Mouse (Mus musculus): ENCODE results near the gene Stard10. TPM values are rescaled to one million over a fixed set of nuclear protein-coding genes. Genes with fewer than 3 reads are reported as not detected.

Gene Stard10
- polyA plus RNA-seq, 1 experiment from 2014 or later = 111 TPM

GRCm38 (mm10) chr7:101341405-101341804 is 24.5 kb downstream of the Stard10 start:
- WGBS = 50% methylated on average over 6 of the region's 6 CpGs
- Histone ChIP-seq H3K36me3 (no peaks in the 10 kb centered on the region), H3K4me1 (replicated peaks) (no peaks in the 10 kb centered on the region), H3K9ac (no peak overlapping the region), H3K27ac (no peak overlapping the region), H3K9me3 (no peaks in the 10 kb centered on the region), H3K4me3 (replicated peaks) (no peak overlapping the region), H3K4me2 (replicated peaks) (no peak overlapping the region), H3K27me3 (replicated peaks) (no peaks in the 10 kb centered on the region)
- ATAC-seq = no peak

- Histone ChIP-seq H3K4me1 (replicated peaks) (peaks cover 6% of the 10 kb centered on the region), H3K9ac (no peak overlapping the region), H3K27ac (no peak overlapping the region), H3K9me3 (no peaks in the 10 kb centered on the region), H3K36me3 (no peaks in the 10 kb centered on the region), H3K4me3 (replicated peaks) (no peak overlapping the region), H3K4me2 (replicated peaks) (no peak overlapping the region), H3K27me3 (replicated peaks) (no peaks in the 10 kb centered on the region)
- WGBS = 69% methylated on average over 7 of the region's 7 CpGs
- ATAC-seq = no peak
Observed at GRCm38 (mm10) chr7:101343135-101343534, 26.2 kb downstream of the Stard10 start.

- no peak overlapping the region for H3K9ac ChIP-seq
- 60% methylated on average over 4 of the region's 4 CpGs for WGBS
- H3K4me3 ChIP-seq (replicated peaks) = no peak overlapping the region
- H3K4me2 ChIP-seq (replicated peaks) = no peak overlapping the region
- H3K27me3 ChIP-seq (replicated peaks) = no peaks in the 10 kb centered on the region
- no peaks in the 10 kb centered on the region for H3K9me3 ChIP-seq
- H3K4me1 ChIP-seq (replicated peaks) = peaks cover 16% of the 10 kb centered on the region
- no peak for ATAC-seq
- no peaks in the 10 kb centered on the region for H3K36me3 ChIP-seq
- H3K27ac ChIP-seq = no peak overlapping the region
Observed at GRCm38 (mm10) chr7:101344892-101345291, 28.0 kb downstream of the Stard10 start.

- Histone ChIP-seq H3K4me3 (replicated peaks) (no peak overlapping the region), H3K4me1 (replicated peaks) (peaks cover 17% of the 10 kb centered on the region), H3K36me3 (no peaks in the 10 kb centered on the region), H3K4me2 (replicated peaks) (no peak overlapping the region), H3K9ac (no peak overlapping the region), H3K9me3 (no peaks in the 10 kb centered on the region), H3K27ac (no peak overlapping the region), H3K27me3 (replicated peaks) (no peaks in the 10 kb centered on the region)
- WGBS = 87% methylated on average over 2 of the region's 2 CpGs
- no peak for ATAC-seq
Observed at GRCm38 (mm10) chr7:101346991-101347390, 30.1 kb downstream of the Stard10 start.

GRCm38 (mm10) chr7:101347767-101348270 is 30.9 kb downstream of the Stard10 start, which contains the start of gene Arap1:
Arap1 (plus strand) TSS chr7:101348067.
- H3K36me3 ChIP-seq = no peaks in the 10 kb centered on the region
- peak within 1 kb of the TSS; percentile 59 for H3K4me3 ChIP-seq (replicated peaks)
- H3K4me1 ChIP-seq (replicated peaks) = peaks cover 17% of the 10 kb centered on the region
- H3K4me2 ChIP-seq (replicated peaks) = peak within 1 kb of the TSS; percentile 81
- H3K9me3 ChIP-seq = no peaks in the 10 kb centered on the region
- peak; percentile 89 for ATAC-seq
- H3K27ac ChIP-seq = peak within 1 kb of the TSS; percentile 42; the same call in 1 of the 2 replicates
- H3K9ac ChIP-seq = peak within 1 kb of the TSS; percentile 52
- under 1% methylated on average over 35 of the region's 35 CpGs for WGBS
- no peaks in the 10 kb centered on the region for H3K27me3 ChIP-seq (replicated peaks)

GRCm38 (mm10) chr7:101348312-101348711 is 31.4 kb downstream of the Stard10 start:
- H3K4me1 ChIP-seq (replicated peaks) = peaks cover 17% of the 10 kb centered on the region
- H3K4me2 ChIP-seq (replicated peaks) = peak overlapping the region; percentile 81
- peak; percentile 37 for ATAC-seq
- H3K9ac ChIP-seq = peak overlapping the region; percentile 52
- H3K27ac ChIP-seq = peak overlapping the region; percentile 42; the same call in 1 of the 2 replicates
- H3K27me3 ChIP-seq (replicated peaks) = no peaks in the 10 kb centered on the region
- peak overlapping the region; percentile 59 for H3K4me3 ChIP-seq (replicated peaks)
- H3K9me3 ChIP-seq = no peaks in the 10 kb centered on the region
- 2% methylated on average over 13 of the region's 13 CpGs for WGBS
- H3K36me3 ChIP-seq = no peaks in the 10 kb centered on the region

- Histone ChIP-seq H3K4me3 (replicated peaks) (no peak overlapping the region), H3K9ac (no peak overlapping the region), H3K36me3 (no peaks in the 10 kb centered on the region), H3K4me2 (replicated peaks) (0 out of 2 replicates have a peak overlapping the region, but pooled peaks have one; percentile 3), H3K9me3 (no peaks in the 10 kb centered on the region), H3K27ac (no peak overlapping the region), H3K4me1 (replicated peaks) (peaks cover 22% of the 10 kb centered on the region), H3K27me3 (replicated peaks) (no peaks in the 10 kb centered on the region)
- no peak for ATAC-seq
- whole genome bisulfite sequencing = 39% methylated on average over 2 of the region's 2 CpGs
Observed at GRCm38 (mm10) chr7:101349861-101350260, 33.0 kb downstream of the Stard10 start.

- H3K9ac ChIP-seq = no peak overlapping the region
- H3K9me3 ChIP-seq = no peaks in the 10 kb centered on the region
- H3K27ac ChIP-seq = no peak overlapping the region
- ATAC-seq = no peak
- peaks cover 26% of the 10 kb centered on the region for H3K4me1 ChIP-seq (replicated peaks)
- no peaks in the 10 kb centered on the region for H3K27me3 ChIP-seq (replicated peaks)
- 83% methylated on average over 4 of the region's 4 CpGs for WGBS
- no peak overlapping the region for H3K4me3 ChIP-seq (replicated peaks)
- H3K4me2 ChIP-seq (replicated peaks) = no peak overlapping the region
- no peaks in the 10 kb centered on the region for H3K36me3 ChIP-seq
Observed at GRCm38 (mm10) chr7:101352404-101352803, 35.5 kb downstream of the Stard10 start.

GRCm38 (mm10) chr7:101354423-101354822 is 37.5 kb downstream of the Stard10 start:
- Histone ChIP-seq H3K9me3 (no peaks in the 10 kb centered on the region), H3K36me3 (no peaks in the 10 kb centered on the region), H3K27ac (peak overlapping the region; percentile 63), H3K4me1 (replicated peaks) (peaks cover 19% of the 10 kb centered on the region), H3K4me2 (replicated peaks) (0 out of 2 replicates have a peak overlapping the region, but pooled peaks have one; percentile 10), H3K27me3 (replicated peaks) (no peaks in the 10 kb centered on the region), H3K4me3 (replicated peaks) (no peak overlapping the region), H3K9ac (no peak overlapping the region)
- ATAC-seq = peak; percentile 81
- WGBS = 44% methylated on average over 5 of the region's 5 CpGs

- Histone ChIP-seq H3K27me3 (replicated peaks) (no peaks in the 10 kb centered on the region), H3K4me2 (replicated peaks) (no peak overlapping the region), H3K4me1 (replicated peaks) (peaks cover 16% of the 10 kb centered on the region), H3K4me3 (replicated peaks) (no peak overlapping the region), H3K36me3 (no peaks in the 10 kb centered on the region), H3K9me3 (no peaks in the 10 kb centered on the region), H3K9ac (no peak overlapping the region), H3K27ac (no peak overlapping the region)
- 92% methylated on average over 6 of the region's 6 CpGs for WGBS
- no peak for ATAC-seq
Observed at GRCm38 (mm10) chr7:101355551-101356100, 38.7 kb downstream of the Stard10 start.

GRCm38 (mm10) chr7:101356868-101357267 is 40.0 kb downstream of the Stard10 start:
- Histone ChIP-seq H3K4me1 (replicated peaks) (peaks cover 20% of the 10 kb centered on the region), H3K4me3 (replicated peaks) (no peak overlapping the region), H3K9ac (no peak overlapping the region), H3K27ac (no peak overlapping the region), H3K9me3 (no peaks in the 10 kb centered on the region), H3K4me2 (replicated peaks) (no peak overlapping the region), H3K36me3 (no peaks in the 10 kb centered on the region), H3K27me3 (replicated peaks) (no peaks in the 10 kb centered on the region)
- ATAC-seq = no peak
- WGBS = 77% methylated on average over 3 of the region's 3 CpGs

- no peak overlapping the region for H3K27ac ChIP-seq
- no peak overlapping the region for H3K4me2 ChIP-seq (replicated peaks)
- WGBS = 71% methylated on average over 3 of the region's 3 CpGs
- no peak for ATAC-seq
- H3K9ac ChIP-seq = no peak overlapping the region
- H3K27me3 ChIP-seq (replicated peaks) = no peaks in the 10 kb centered on the region
- no peak overlapping the region for H3K4me3 ChIP-seq (replicated peaks)
- peaks cover 18% of the 10 kb centered on the region for H3K4me1 ChIP-seq (replicated peaks)
- H3K9me3 ChIP-seq = no peaks in the 10 kb centered on the region
- H3K36me3 ChIP-seq = no peaks in the 10 kb centered on the region
Observed at GRCm38 (mm10) chr7:101360406-101360805, 43.5 kb downstream of the Stard10 start.

GRCm38 (mm10) chr7:101361021-101361420 is 44.1 kb downstream of the Stard10 start:
- Histone ChIP-seq H3K4me3 (replicated peaks) (no peak overlapping the region), H3K9ac (no peak overlapping the region), H3K9me3 (no peaks in the 10 kb centered on the region), H3K27me3 (replicated peaks) (no peaks in the 10 kb centered on the region), H3K27ac (no peak overlapping the region), H3K4me1 (replicated peaks) (peaks cover 18% of the 10 kb centered on the region), H3K36me3 (no peaks in the 10 kb centered on the region), H3K4me2 (replicated peaks) (no peak overlapping the region)
- WGBS = 75% methylated on average over 4 of the region's 4 CpGs
- ATAC-seq = no peak
